Mouse (Mus musculus) ES-Bruce4 (cell line): ENCODE measurements at regions not wholly inside any gene's neighbourhood (a gene's known extent, or its start where the extent isn't known, plus 50 kb on each side); places are given as distances from the start of the nearest gene placed in this dataset.

Experiments
- H3K27ac ChIP-seq: 2 replicates; pipeline ENCODE4 v1.5.1; 2012; ENCODE audit warnings: low read length, inconsistent platforms; ENCODE audit not compliant: insufficient read depth
- H3K27me3 ChIP-seq: 2 replicates; pipeline ENCODE4 v1.6.1; 2012; ENCODE audit warnings: mild to moderate bottlenecking, low read length, inconsistent platforms; ENCODE audit not compliant: control insufficient read depth, poor library complexity, insufficient read depth, severe bottlenecking
- H3K36me3 ChIP-seq: 2 replicates; pipeline ENCODE4 v1.6.1; 2012; ENCODE audit warnings: inconsistent platforms, mild to moderate bottlenecking, low read length, moderate library complexity; ENCODE audit not compliant: control insufficient read depth, poor library complexity, insufficient read depth, severe bottlenecking
- H3K4me1 ChIP-seq: one replicate; pipeline ENCODE4 v1.8.1; 2011; ENCODE audit warnings: low read length; ENCODE audit not compliant: control insufficient read depth, insufficient read depth
- H3K4me3 ChIP-seq: 2 replicates; pipeline ENCODE4 v1.5.1; 2011; ENCODE audit warnings: low read depth, mild to moderate bottlenecking, low read length
- H3K9ac ChIP-seq: 2 replicates; pipeline ENCODE4 v1.6.1; 2012; ENCODE audit warnings: low read depth, mild to moderate bottlenecking, inconsistent platforms; ENCODE audit not compliant: poor library complexity, severe bottlenecking
- H3K9me3 ChIP-seq: replicated peaks from 2 replicates; pipeline ENCODE4 v1.6.1; 2012; ENCODE audit warnings: mild to moderate bottlenecking, low read length, inconsistent platforms; ENCODE audit not compliant: control insufficient read depth, poor library complexity, insufficient read depth, severe bottlenecking
- CTCF ChIP-seq: IDR thresholded peaks from one replicate; pipeline ENCODE4 v1.8.1; 2011; ENCODE audit warnings: low read depth, low read length
- EP300 ChIP-seq: IDR thresholded peaks from 2 replicates; pipeline ENCODE4 v1.6.1; 2011; ENCODE audit warnings: low read depth, low read length; ENCODE audit not compliant: insufficient read depth
- POLR2A ChIP-seq: IDR thresholded peaks from one replicate; pipeline ENCODE4 v1.8.1; 2011; ENCODE audit warnings: low read length; ENCODE audit not compliant: insufficient read depth

GRCm38 (mm10) chr3:15205266-15206229 lies 126.6 kb downstream of the Gm9733 start:
- Histone ChIP-seq H3K4me1 (no peaks in the 10 kb centered on the region), H3K4me3 (no peak overlapping the region), H3K9ac (no peak overlapping the region), H3K36me3 (no peaks in the 10 kb centered on the region), H3K27ac (no peak overlapping the region), H3K9me3 (no peaks in the 10 kb centered on the region), H3K27me3 (no peaks in the 10 kb centered on the region)
- TF ChIP-seq EP300 = no peak
- no peak for TF ChIP-seq CTCF
- TF ChIP-seq POLR2A = no peak

DNA sequence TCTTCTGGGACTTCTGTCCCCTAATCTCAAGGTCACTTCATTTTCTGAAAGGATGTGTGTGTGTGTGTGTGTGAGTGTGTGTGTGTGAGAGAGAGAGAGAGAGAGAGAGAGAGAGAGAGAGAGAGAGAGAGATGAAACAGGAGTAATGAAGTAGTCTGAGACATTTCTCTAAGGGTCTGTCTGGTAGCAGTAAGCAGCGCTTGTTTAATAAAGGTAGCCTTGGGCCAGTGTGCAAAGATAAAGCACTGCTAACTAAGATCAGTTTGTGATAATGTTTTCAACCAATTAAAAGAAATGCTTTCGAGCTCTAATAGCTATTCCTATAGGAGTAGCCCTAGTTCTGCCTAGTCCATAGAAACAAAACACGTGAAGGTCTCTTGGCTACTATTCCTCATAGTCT lies 119.7 kb downstream of the Gm9733 start:
- Histone ChIP-seq H3K4me3 (no peak overlapping the region), H3K9me3 (no peaks in the 10 kb centered on the region), H3K27ac (no peak overlapping the region), H3K27me3 (no peaks in the 10 kb centered on the region), H3K4me1 (no peaks in the 10 kb centered on the region), H3K9ac (no peak overlapping the region), H3K36me3 (no peaks in the 10 kb centered on the region)
- TF ChIP-seq POLR2A (no peak), EP300 (no peak), CTCF (no peak)

DNA sequence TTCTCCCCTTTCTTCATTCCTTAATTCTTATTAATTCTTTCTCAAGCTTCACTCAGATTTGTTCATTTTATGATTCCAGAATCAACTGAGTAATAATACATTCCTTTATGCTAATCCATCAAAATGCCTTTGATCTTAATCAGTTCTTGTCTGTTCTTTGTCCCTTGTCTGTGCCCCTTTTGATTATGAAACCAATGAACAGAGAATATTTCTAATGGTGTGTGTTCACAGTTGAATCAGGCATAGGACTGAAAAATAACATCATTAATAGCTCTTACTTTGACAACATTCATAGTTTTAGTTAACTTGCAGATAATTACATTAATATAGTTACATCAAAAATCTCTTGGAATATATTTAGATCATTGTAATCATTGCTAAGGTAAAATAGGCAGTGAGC lies 114.5 kb downstream of the Gm9733 start:
- no peaks in the 10 kb centered on the region; the same call in 1 of the 2 replicates for H3K27me3 ChIP-seq
- TF ChIP-seq POLR2A = no peak
- no peak for TF ChIP-seq CTCF
- no peak for TF ChIP-seq EP300
- H3K36me3 ChIP-seq = no peaks in the 10 kb centered on the region

DNA sequence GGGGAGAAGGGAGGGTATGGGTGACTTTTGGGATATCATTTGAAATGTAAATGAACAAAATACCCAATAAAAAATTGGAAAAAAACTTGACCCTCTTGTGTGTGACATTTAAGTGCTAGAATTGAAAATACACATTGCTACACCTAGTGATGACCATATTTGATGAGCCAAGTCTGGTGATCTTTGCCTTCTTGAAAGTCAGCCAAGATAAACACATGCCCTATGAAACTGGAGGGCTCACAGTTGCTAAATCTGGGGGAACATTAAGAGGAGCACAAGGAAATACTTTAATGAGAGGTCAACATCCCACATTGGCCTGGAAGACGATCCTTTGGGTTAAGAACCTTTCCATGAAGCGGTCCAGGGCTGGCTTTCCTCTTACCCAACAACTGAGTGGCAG lies 112.8 kb downstream of the Gm9733 start:
- no peaks in the 10 kb centered on the region for H3K36me3 ChIP-seq
- H3K4me1 ChIP-seq = no peaks in the 10 kb centered on the region
- H3K27ac ChIP-seq = no peak overlapping the region
- no peaks in the 10 kb centered on the region for H3K9me3 ChIP-seq
- no peak overlapping the region for H3K9ac ChIP-seq
- no peak for TF ChIP-seq EP300
- TF ChIP-seq POLR2A = no peak
- TF ChIP-seq CTCF = no peak
- H3K4me3 ChIP-seq = no peak overlapping the region
- no peaks in the 10 kb centered on the region; the same call in 1 of the 2 replicates for H3K27me3 ChIP-seq

More for the DNA sequence above, 114.5 kb downstream of the Gm9733 start:
- Histone ChIP-seq H3K4me3 (no peak overlapping the region), H3K9me3 (no peaks in the 10 kb centered on the region), H3K27ac (no peak overlapping the region), H3K4me1 (no peaks in the 10 kb centered on the region), H3K9ac (no peak overlapping the region)

GRCm38 (mm10) chr3:15223266-15223665 lies 108.8 kb downstream of the Gm9733 start:
- no peak overlapping the region for H3K9ac ChIP-seq
- TF ChIP-seq POLR2A = no peak
- no peak for TF ChIP-seq EP300
- H3K27ac ChIP-seq = no peak overlapping the region
- no peak overlapping the region for H3K4me3 ChIP-seq
- H3K9me3 ChIP-seq = no peaks in the 10 kb centered on the region
- no peaks in the 10 kb centered on the region for H3K4me1 ChIP-seq
- H3K36me3 ChIP-seq = no peaks in the 10 kb centered on the region
- H3K27me3 ChIP-seq = no peaks in the 10 kb centered on the region; the same call in 1 of the 2 replicates

DNA sequence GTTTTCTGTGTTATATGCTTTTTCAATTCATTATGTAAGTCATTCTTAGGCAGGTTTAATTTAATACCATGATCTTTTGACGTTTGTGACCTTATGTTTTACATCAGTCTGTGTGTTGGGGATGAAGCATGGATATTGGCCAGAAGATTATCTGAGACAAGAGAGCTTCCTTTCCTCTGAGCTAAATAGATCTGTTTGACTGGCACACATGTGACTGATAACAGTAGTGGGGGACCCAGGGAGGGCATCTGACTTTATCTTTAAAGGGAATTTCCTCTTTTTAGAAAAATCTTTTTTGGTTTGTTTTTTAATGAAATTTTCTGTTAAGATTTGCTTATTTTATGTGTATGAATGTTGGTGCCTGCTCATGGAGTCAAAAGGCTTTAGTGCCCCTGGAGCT lies 107.7 kb downstream of the Gm9733 start:
- Histone ChIP-seq H3K9me3 (no peaks in the 10 kb centered on the region), H3K36me3 (no peaks in the 10 kb centered on the region), H3K9ac (no peak overlapping the region), H3K27me3 (no peaks in the 10 kb centered on the region; the same call in 1 of the 2 replicates), H3K27ac (no peak overlapping the region), H3K4me3 (no peak overlapping the region), H3K4me1 (no peaks in the 10 kb centered on the region)
- TF ChIP-seq CTCF (no peak), POLR2A (no peak), EP300 (no peak)
